Mouse (Mus musculus): ENCODE measurements around the gene Gm10799. TPM values are rescaled to one million over a fixed set of nuclear protein-coding genes. Genes with fewer than 3 reads are reported as not detected.
"Not testable (repeated sequence)": the region's sequence is repeated elsewhere in the genome, so short reads cannot be mapped to it uniquely, and the experiment has no call there.

Gene Gm10799
- polyA plus RNA-seq (2012; rRNA removed) = not detected in 2 replicates

GRCm38 (mm10) chr2:104068450-104068849 lies at the start of gene Gm10799:
Gene Gm10799 (minus strand): TSS chr2:104068550.
- not testable (repeated sequence) for DNase-seq (ENCODE audit: low spot score)

DNA sequence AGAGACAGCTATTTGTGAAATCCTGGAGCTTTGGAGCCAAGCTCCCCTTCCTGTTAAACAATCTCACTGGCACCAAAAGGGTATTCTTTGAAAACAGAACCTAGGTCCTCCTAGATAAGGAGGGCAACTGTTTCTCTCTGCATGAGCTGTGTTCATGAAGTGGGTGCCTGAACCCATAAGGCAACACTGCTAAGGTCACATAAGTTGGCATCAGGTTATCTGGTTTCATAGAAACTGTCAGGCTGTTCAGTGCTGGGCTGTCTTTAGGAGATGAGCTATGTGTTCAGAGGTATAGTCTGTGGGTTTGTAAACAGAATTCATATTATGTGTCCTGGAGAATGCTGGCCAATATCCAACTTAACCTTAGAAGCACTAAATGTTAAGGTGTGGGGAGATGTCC lies 48.8 kb upstream of the Gm10799 start:
- DNase-seq (ENCODE audit: low spot score) = not testable (repeated sequence)

DNA sequence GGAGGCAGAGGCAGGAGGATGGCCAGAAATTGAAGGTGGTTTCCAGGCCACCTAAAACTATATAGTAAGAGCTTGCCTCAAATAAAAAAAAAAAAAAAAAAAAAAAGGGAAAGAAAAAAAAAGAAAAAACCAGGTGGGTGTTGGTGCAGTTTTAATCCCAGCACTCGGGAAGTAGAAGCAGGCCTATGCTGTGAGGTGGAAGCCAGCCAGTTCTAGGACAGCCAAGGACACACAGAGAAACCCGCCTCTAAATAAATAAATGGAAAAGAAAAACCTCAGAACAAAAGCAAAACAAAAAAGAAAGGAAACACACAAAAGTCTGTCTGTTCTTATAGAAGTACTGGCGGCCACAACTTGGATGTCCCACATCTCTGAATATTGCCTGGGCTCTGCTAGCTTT lies 46.5 kb upstream of the Gm10799 start:
- DNase-seq (ENCODE audit: low spot score) = no peak

- DNase-seq (ENCODE audit: low spot score) = not testable (repeated sequence)
Observed at GRCm38 (mm10) chr2:104113563-104113962, 45.2 kb upstream of the Gm10799 start.

DNA sequence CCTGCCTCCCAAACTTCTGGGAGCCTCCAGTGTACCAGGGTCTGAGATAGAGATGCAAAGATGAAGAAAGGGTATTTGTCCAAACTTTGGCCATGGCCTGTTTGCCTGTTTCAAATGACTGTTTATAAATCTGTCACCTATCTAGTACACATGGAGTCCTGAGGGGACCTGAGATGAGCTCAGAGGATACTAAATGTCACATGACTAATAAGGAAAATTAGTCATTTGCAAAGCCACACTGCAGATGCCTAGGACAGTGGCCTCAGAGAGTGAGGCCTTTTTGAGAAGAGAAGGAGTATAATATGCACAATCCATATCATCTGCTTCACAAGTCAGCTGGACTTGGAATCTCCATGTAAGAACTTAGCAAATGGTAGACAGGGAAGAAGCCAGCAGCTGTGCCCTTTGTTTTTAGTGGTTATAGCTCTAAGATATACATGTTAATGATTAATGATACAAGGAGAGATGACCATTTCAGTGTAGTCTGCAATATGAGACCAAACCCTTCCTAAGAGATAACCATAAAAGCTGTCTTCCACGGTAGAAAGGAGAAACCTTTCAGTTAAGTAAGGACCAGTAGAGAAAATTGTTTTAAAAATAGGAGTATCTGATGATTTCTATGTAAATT lies 42.9 kb upstream of the Gm10799 start:
- not testable (repeated sequence) for DNase-seq (ENCODE audit: low spot score)

DNA sequence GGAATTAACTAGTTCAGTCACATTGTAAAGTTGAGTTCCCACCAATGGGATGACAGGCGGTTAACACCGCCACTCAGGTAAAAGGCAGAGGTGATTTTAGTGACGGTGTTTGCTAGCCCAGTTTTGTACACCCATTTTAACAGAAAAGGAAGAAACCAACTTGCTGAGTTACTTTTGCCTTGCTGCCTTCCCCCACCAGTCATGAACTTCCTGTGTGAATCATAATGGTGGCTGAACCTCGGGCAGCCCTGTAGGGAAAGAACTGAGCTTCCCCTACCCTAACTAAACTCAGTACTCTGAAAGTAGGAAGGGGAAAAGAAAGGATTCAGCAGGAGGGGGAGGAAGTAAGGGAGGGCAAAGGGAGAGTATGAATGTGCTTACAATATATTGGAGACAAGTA lies 41.7 kb upstream of the Gm10799 start:
- DNase-seq (ENCODE audit: low spot score) = no peak

DNA sequence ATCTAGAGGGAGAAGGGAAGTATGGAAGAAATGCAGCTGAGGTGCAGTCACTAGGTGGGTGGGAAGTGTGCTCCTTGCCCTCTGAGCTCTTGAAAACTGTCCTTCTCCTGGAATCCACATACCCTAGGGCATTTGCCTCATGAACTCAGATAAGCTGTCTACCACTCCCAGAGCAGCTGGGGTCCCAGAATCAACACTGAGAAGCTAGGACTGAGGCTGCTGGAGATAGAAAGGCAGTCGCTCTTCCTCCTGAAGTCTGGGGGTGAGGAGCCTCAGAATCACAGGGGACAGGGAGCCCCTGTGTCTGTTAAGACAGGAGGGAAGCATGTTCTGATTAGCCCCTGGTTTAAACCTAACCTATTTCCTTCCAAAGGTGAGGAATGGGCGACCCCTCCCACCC lies 41.2 kb upstream of the Gm10799 start:
- no peak for DNase-seq (ENCODE audit: low spot score)

- DNase-seq (ENCODE audit: low spot score) = not testable (repeated sequence)
Observed at GRCm38 (mm10) chr2:104109021-104109420, 40.7 kb upstream of the Gm10799 start.

GRCm38 (mm10) chr2:104104800-104105199 lies 36.5 kb upstream of the Gm10799 start:
- no peak for DNase-seq (ENCODE audit: low spot score)

GRCm38 (mm10) chr2:104099946-104100345 lies 31.6 kb upstream of the Gm10799 start:
- no peak for DNase-seq (ENCODE audit: low spot score)

DNA sequence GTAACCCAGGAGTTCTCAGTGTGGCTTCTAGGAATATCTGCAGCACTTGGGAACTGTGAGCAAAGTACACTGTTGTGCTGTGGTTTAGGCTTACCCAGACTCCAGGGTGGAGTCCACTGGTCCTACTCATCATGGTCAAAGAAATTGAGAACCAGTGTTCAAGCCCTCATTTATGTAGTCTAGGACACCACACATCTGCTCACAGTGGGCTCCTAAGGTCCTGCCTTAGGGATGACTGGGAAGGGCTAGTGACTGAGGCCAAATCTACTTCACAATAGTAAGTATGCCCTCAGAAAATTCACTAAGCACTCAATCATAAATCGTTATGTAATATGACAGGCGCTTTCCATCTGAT lies 30.9 kb upstream of the Gm10799 start:
- no peak for DNase-seq (ENCODE audit: low spot score)

DNA sequence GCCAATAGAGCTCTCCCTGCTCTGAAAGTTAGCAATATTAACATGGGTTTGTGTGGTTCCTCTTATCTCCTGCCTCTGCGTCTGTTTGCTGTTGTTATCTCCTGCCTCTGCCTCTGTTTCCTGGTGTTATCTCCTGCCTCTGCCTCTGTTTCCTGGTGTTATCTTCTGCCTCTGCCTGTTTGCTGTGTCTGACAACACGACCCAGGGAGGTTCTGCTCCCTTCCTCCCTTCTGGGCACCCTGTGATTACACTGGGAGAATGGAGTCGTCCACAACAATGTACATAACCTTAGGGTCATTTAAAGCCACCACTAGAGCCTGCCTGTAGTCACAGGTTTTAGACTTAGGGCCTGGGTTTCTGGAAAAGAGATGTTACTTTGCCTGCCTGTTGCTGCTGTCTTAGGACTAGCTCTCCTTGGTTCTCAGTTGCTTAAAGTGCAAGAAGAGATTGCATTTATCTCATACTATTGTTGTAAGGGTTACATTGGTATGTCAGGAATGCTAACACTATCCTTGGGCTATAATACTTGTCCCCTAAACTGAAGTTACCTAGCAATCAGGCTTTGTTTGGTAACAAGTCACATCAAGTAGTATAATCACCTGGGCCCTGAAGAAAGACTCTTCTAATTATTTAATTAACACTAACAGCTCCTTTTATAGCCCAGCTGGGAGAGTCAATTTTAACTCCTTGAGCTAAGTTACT lies 30.3 kb upstream of the Gm10799 start:
- DNase-seq (ENCODE audit: low spot score) = no peak

DNA sequence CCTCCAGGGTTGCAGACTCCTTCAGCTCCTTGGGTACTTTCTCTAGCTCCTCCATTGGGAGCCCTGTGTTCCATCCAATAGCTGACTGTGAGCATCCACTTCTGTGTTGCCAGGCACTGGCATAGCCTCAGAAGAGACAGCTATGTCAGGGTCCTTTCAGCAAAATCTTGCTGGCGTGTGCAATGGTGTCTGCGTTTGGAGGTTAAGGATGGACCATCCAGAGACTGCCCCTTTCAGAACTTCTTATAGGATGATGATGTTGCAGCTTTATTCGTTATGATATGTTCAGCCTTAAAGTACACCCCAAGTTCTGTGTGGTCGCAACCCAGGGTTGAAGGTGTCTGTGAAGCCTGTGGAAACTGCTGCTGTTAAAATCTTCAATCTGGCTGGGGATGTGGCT lies 29.0 kb upstream of the Gm10799 start:
- not testable (repeated sequence) for DNase-seq (ENCODE audit: low spot score)

- not testable (repeated sequence) for DNase-seq (ENCODE audit: low spot score)
Observed at GRCm38 (mm10) chr2:104096796-104097195, 28.4 kb upstream of the Gm10799 start.

- DNase-seq (ENCODE audit: low spot score) = no peak
Observed at GRCm38 (mm10) chr2:104096256-104096655, 27.9 kb upstream of the Gm10799 start.

GRCm38 (mm10) chr2:104095741-104096213 lies 27.4 kb upstream of the Gm10799 start, which contains the start of gene Cd59a:
Gene Cd59a (plus strand): TSS chr2:104095801.
- peak; percentile 48 for DNase-seq (ENCODE audit: low spot score)

DNA sequence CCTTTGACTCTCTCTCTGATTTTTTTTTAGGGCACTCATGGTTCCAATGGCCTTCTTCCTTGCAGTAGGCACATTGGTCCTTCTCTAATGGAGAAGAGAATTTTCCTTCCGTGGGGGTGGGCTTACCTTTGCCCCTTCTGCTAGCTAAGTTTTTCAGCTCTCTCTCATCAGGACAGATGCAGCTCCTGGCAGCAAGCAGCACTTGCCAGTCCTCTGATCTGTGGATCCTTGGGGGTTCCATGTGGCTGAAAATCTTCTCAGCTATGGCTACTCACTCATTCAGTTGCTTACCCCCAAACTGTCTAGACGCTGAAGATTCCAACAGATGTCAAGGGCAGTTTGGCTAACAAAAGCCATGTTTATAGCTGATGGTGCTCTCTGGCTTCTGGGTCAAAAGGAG lies 25.0 kb upstream of the Gm10799 start:
- no peak for DNase-seq (ENCODE audit: low spot score)

GRCm38 (mm10) chr2:104087562-104087961 lies 19.2 kb upstream of the Gm10799 start:
- not testable (repeated sequence) for DNase-seq (ENCODE audit: low spot score)

- DNase-seq (ENCODE audit: low spot score) = not testable (repeated sequence)
Observed at GRCm38 (mm10) chr2:104084027-104084426, 15.7 kb upstream of the Gm10799 start.

DNA sequence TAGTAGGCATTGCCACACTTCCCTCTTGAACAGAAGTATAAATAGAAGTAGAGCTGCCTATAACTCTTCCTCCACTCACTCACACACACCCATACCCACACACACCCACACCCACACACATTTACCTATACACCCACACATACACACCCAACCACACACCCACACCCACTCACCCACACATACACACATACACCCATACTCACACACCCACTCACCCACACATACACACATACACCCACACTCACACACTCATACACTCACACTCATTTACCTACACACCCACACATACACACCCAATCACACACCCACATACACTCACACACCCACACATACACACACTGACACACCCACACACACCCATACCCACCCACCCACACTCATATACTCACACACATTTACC lies 14.1 kb upstream of the Gm10799 start:
- DNase-seq (ENCODE audit: low spot score) = no peak

DNA sequence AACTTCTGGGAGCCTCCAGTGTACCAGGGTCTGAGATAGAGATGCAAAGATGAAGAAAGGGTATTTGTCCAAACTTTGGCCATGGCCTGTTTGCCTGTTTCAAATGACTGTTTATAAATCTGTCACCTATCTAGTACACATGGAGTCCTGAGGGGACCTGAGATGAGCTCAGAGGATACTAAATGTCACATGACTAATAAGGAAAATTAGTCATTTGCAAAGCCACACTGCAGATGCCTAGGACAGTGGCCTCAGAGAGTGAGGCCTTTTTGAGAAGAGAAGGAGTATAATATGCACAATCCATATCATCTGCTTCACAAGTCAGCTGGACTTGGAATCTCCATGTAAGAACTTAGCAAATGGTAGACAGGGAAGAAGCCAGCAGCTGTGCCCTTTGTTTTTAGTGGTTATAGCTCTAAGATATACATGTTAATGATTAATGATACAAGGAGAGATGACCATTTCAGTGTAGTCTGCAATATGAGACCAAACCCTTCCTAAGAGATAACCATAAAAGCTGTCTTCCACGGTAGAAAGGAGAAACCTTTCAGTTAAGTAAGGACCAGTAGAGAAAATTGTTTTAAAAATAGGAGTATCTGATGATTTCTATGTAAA lies 13.2 kb upstream of the Gm10799 start:
- DNase-seq (ENCODE audit: low spot score) = not testable (repeated sequence)

DNA sequence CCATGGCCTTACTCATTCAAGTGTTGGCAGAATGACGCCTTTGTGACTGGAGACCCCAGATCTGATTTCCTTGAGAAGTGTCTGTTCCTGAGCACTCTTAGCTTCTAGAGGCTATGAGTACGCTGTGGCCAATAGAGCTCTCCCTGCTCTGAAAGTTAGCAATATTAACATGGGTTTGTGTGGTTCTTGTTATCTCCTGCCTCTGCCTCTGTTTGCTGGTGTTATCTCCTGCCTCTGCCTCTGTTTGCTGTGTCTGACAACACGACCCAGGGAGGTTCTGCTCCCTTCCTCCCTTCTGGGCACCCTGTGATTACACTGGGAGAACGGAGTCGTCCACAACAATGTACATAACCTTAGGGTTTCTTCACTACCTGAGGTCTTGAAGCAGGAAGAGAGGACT lies 9.9 kb upstream of the Gm10799 start:
- DNase-seq (ENCODE audit: low spot score) = not testable (repeated sequence)

GRCm38 (mm10) chr2:104069704-104070185 lies 1.4 kb upstream of the Gm10799 start, which contains the start of gene Cd59b:
Gene Cd59b (plus strand): TSS chr2:104069849.
- DNase-seq (ENCODE audit: low spot score) = no peak
